Mouse (Mus musculus): ENCODE results near the gene Smad3.
A peak's percentile ranks its signal among the peaks of the same experiment; 100 is the strongest.

Gene Smad3

GRCm38 (mm10) chr9:63772452-63772851 lies 14.7 kb upstream of the Smad3 start:
- DNase-seq (ENCODE audit: low read depth, low spot score): no peak

- DNase-seq (ENCODE audit: low read depth, low spot score): no peak
These were observed 13.9 kb upstream of the Smad3 start for GRCm38 (mm10) chr9:63771676-63772075.

- DNase-seq (ENCODE audit: low read depth, low spot score): no peak
These were observed 3.7 kb upstream of the Smad3 start for GRCm38 (mm10) chr9:63761367-63762094.

- DNase-seq (ENCODE audit: low read depth, low spot score): no peak
These were observed 3.0 kb upstream of the Smad3 start for GRCm38 (mm10) chr9:63760783-63761182.

GRCm38 (mm10) chr9:63759973-63760722 lies 2.4 kb upstream of the Smad3 start:
- no peak for DNase-seq (ENCODE audit: low read depth, low spot score)

- DNase-seq (ENCODE audit: low read depth, low spot score): peak; percentile 79
These were observed 1.0 kb upstream of the Smad3 start for GRCm38 (mm10) chr9:63758641-63759391.

GRCm38 (mm10) chr9:63757462-63757772 lies 377 bp downstream of the Smad3 start:
- DNase-seq (ENCODE audit: low read depth, low spot score): no peak

GRCm38 (mm10) chr9:63756581-63757461 lies 973 bp downstream of the Smad3 start:
- peak; percentile 69 for DNase-seq (ENCODE audit: low read depth, low spot score)

- DNase-seq (ENCODE audit: low read depth, low spot score): no peak
These were observed 1.9 kb downstream of the Smad3 start for GRCm38 (mm10) chr9:63755671-63756543.

- no peak for DNase-seq (ENCODE audit: low read depth, low spot score)
These were observed 3.0 kb downstream of the Smad3 start for GRCm38 (mm10) chr9:63754556-63755510.

GRCm38 (mm10) chr9:63754039-63754438 lies 3.8 kb downstream of the Smad3 start:
- no peak for DNase-seq (ENCODE audit: low read depth, low spot score)

GRCm38 (mm10) chr9:63753359-63753758 lies 4.4 kb downstream of the Smad3 start:
- DNase-seq (ENCODE audit: low read depth, low spot score): no peak

GRCm38 (mm10) chr9:63752576-63752975 lies 5.2 kb downstream of the Smad3 start:
- DNase-seq (ENCODE audit: low read depth, low spot score): no peak

GRCm38 (mm10) chr9:63751325-63751724 lies 6.5 kb downstream of the Smad3 start:
- no peak for DNase-seq (ENCODE audit: low read depth, low spot score)

- no peak for DNase-seq (ENCODE audit: low read depth, low spot score)
These were observed 7.3 kb downstream of the Smad3 start for GRCm38 (mm10) chr9:63750360-63750974.

GRCm38 (mm10) chr9:63749296-63749915 lies 8.4 kb downstream of the Smad3 start:
- DNase-seq (ENCODE audit: low read depth, low spot score): no peak

GRCm38 (mm10) chr9:63747645-63748295 lies 10.0 kb downstream of the Smad3 start:
- DNase-seq (ENCODE audit: low read depth, low spot score): no peak

- DNase-seq (ENCODE audit: low read depth, low spot score): no peak
These were observed 10.8 kb downstream of the Smad3 start for GRCm38 (mm10) chr9:63746980-63747379.

All from forelimb bud, embryonic 11.5 days (tissue).